Mouse (Mus musculus): ENCODE data around the gene Tcap. TPM values are rescaled to one million over a fixed set of nuclear protein-coding genes. Genes with fewer than 3 reads are reported as not detected.

The Tcap gene
- total and polyA plus RNA-seq, 3 experiments: not detected

DNA sequence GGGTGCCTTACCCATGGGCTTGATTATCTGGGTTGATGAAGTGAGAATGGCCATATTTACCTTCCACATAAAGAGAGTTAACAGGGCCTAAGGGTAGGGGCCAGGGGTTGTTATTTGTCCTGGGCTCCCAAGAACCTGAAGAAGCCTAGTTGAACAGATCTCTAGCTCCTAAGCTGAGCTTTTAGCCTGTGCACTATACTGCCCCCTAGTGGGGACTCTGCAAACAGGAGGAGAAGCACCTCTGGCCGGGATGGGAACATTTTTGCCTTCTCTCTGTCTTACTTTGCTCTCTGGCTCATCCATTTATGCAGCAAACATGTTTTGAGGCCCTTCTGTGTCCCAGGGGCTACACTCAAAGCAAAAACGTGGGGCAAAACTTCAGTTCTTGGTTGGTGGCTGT, 11.2 kb upstream of the Tcap start:
- dilution Hi-C loops (cut with MboI; ENCODE audit: extremely low pct_ligation_motif_present, extremely low pct_unique_long_range_greater_than_20kb, low sequenced_read_pairs): no loop called here
- TF ChIP-seq CTCF (conservative IDR thresholded peaks at IDR 0.05 in 1 of 2, IDR thresholded peaks at IDR 0.05 in 1 of 2; ENCODE audit: low read depth in 2 of 2, low read length in 2 of 2) (peak; percentile 96 to 99), NELFE (IDR thresholded peaks at IDR 0.05; ENCODE audit: low read depth, low read length) (peak; percentile 39; the same call in 1 of the 2 replicates), KAT2A (IDR thresholded peaks at IDR 0.05; ENCODE audit: insufficient replicate concordance, low read length) (no peak), ZC3H11A (IDR thresholded peaks at IDR 0.05; ENCODE audit: low read depth, low read length) (peak; percentile 17; the same call in 1 of the 2 replicates), MYC (IDR thresholded peaks at IDR 0.05; ENCODE audit: low read depth, low read length) (0 out of 2 replicates have a peak, but pooled peaks have one; percentile 21), RAD21 (IDR thresholded peaks at IDR 0.05; ENCODE audit: low read depth, low read length) (peak; percentile 57), RCOR1 (conservative IDR thresholded peaks at IDR 0.05; ENCODE audit: low read depth, low read length) (no peak), SMC3 (IDR thresholded peaks at IDR 0.05; ENCODE audit: low read depth, low read length) (peak; percentile 87)

DNA sequence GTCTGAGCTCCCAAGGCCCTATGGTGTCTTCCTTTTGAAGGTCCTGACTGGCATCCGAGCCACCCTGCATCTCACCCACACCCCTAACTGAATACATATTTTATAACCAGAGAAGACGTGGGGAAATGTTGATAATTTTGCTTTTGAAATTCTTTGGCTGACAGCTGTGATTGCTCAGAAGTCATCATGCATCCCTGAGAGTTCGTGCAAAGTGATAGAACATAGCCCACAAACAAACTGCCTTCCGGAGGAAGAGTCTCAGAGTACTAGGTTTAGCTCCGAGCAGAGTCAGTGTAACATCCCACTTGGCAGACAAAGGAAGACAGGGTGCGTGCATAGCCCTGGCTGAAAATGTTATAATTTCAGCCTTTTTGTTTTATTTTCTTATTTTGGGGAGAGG, 10.4 kb upstream of the Tcap start:
- in situ Hi-C loops (cut with MboI; ENCODE audit: low pct_ligation_motif_present, low pct_unique_long_range_greater_than_20kb, low sequenced_read_pairs): no loop called here

More for the DNA sequence above, 11.2 kb upstream of the Tcap start:
- DNase-seq (ENCODE audit: extremely low read depth): peak; percentile 84
- in situ Hi-C loops (cut with MboI; ENCODE audit: low pct_ligation_motif_present, low pct_unique_long_range_greater_than_20kb, low sequenced_read_pairs): no loop called here
- Histone ChIP-seq H3K4me1 (ENCODE audit: control insufficient read depth in 1 of 2, insufficient read depth in 2 of 2) (no peaks in the 10 kb centered on the region; a peak in 1 of 4 replicates), H3K9me3 (replicated peaks; ENCODE audit: low read length) (no peaks in the 10 kb centered on the region), H3K27ac (ENCODE audit: insufficient read depth, low read depth) (no peak overlapping the region), H3K36me3 (replicated peaks in 1 of 2; ENCODE audit: control insufficient read depth in 1 of 2, insufficient read depth in 1 of 2, low read length in 1 of 2) (peaks cover 31 to 72% of the 10 kb centered on the region in 2 experiments), H3K79me2 (replicated peaks; ENCODE audit: control insufficient read depth, extremely low read depth, insufficient read depth, poor library complexity, severe bottlenecking) (no peaks in the 10 kb centered on the region; the same call in 1 of the 2 replicates), H3K9ac (ENCODE audit: insufficient read depth, low read depth) (no peak overlapping the region), H3K4me2 (ENCODE audit: insufficient read depth, low read depth, poor library complexity, severe bottlenecking) (no peak overlapping the region), H3K4me3 (replicated peaks in 1 of 3; ENCODE audit: low read depth in 2 of 3, low read length in 2 of 3, poor library complexity in 1 of 3) (no peak overlapping the region), H3K27me3 (replicated peaks) (no peaks in the 10 kb centered on the region)

DNA sequence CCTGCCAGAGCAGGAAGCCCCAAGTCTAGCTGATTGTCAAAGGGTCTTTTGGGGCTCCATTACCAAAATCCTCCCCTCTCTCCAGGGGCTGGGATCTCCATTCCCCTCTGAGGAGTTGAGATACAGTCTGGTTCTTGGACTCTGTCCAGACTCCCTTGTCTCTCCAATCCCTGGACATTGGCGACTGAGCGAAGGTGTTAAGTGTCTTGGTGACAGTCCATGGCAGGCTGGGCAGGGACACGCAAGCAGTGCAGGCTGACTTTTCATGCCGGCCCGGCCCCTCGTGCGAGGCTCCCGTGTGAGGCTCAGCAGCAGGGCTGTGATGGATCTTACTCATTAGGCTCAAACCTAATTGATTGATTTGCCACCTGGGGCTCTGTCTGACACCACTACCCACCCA, 9.3 kb upstream of the Tcap start:
- no peak overlapping the region for H3K4me2 ChIP-seq (ENCODE audit: insufficient read depth, low read depth, poor library complexity, severe bottlenecking)
- TF ChIP-seq USF2 (conservative IDR thresholded peaks at IDR 0.05; ENCODE audit: low read depth, low read length): no peak
- no peak for TF ChIP-seq TCF12 (IDR thresholded peaks at IDR 0.05; ENCODE audit: low read depth, low read length)
- no peak for TF ChIP-seq E2F4 (IDR thresholded peaks at IDR 0.05; ENCODE audit: insufficient replicate concordance, low read depth, low read length)
- no peak for TF ChIP-seq NRF1 (IDR thresholded peaks at IDR 0.05; ENCODE audit: low read depth, low read length)
- no peak for TF ChIP-seq GABPA (IDR thresholded peaks at IDR 0.05; ENCODE audit: insufficient replicate concordance, low read depth, low read length)
- TF ChIP-seq HCFC1 (IDR thresholded peaks at IDR 0.05; ENCODE audit: low read depth, low read length): no peak
- H3K4me1 ChIP-seq (ENCODE audit: control insufficient read depth in 1 of 2, insufficient read depth in 2 of 2): no peaks in the 10 kb centered on the region
- in situ Hi-C loops (cut with MboI; ENCODE audit: low pct_ligation_motif_present, low pct_unique_long_range_greater_than_20kb, low sequenced_read_pairs): no loop called here
- no peak for DNase-seq (ENCODE audit: extremely low read depth)
- no peaks in the 10 kb centered on the region for H3K27me3 ChIP-seq (replicated peaks)
- H3K9ac ChIP-seq (ENCODE audit: insufficient read depth, low read depth): no peak overlapping the region
- no peaks in the 10 kb centered on the region for H3K9me3 ChIP-seq (replicated peaks; ENCODE audit: low read length)
- dilution Hi-C loops (cut with MboI; ENCODE audit: extremely low pct_ligation_motif_present, extremely low pct_unique_long_range_greater_than_20kb, low sequenced_read_pairs): no loop called here
- H3K79me2 ChIP-seq (replicated peaks; ENCODE audit: control insufficient read depth, extremely low read depth, insufficient read depth, poor library complexity, severe bottlenecking): no peaks in the 10 kb centered on the region; the same call in 1 of the 2 replicates
- peaks cover 50 to 85% of the 10 kb centered on the region in 2 experiments for H3K36me3 ChIP-seq (replicated peaks in 1 of 2; ENCODE audit: control insufficient read depth in 1 of 2, insufficient read depth in 1 of 2, low read length in 1 of 2)
- no peak overlapping the region for H3K4me3 ChIP-seq (replicated peaks in 1 of 3; ENCODE audit: low read depth in 2 of 3, low read length in 2 of 3, poor library complexity in 1 of 3)
- H3K27ac ChIP-seq (ENCODE audit: insufficient read depth, low read depth): no peak overlapping the region

More for the DNA sequence above, 10.4 kb upstream of the Tcap start:
- Histone ChIP-seq H3K79me2 (replicated peaks; ENCODE audit: control insufficient read depth, extremely low read depth, insufficient read depth, poor library complexity, severe bottlenecking) (no peaks in the 10 kb centered on the region; the same call in 1 of the 2 replicates), H3K4me2 (ENCODE audit: insufficient read depth, low read depth, poor library complexity, severe bottlenecking) (no peak overlapping the region), H3K4me1 (ENCODE audit: control insufficient read depth in 1 of 2, insufficient read depth in 2 of 2) (no peaks in the 10 kb centered on the region), H3K27ac (ENCODE audit: insufficient read depth, low read depth) (no peak overlapping the region), H3K4me3 (replicated peaks in 1 of 3; ENCODE audit: low read depth in 2 of 3, low read length in 2 of 3, poor library complexity in 1 of 3) (no peak overlapping the region), H3K36me3 (replicated peaks in 1 of 2; ENCODE audit: control insufficient read depth in 1 of 2, insufficient read depth in 1 of 2, low read length in 1 of 2) (peaks cover 40 to 75% of the 10 kb centered on the region in 2 experiments), H3K9ac (ENCODE audit: insufficient read depth, low read depth) (no peak overlapping the region), H3K27me3 (replicated peaks) (no peaks in the 10 kb centered on the region), H3K9me3 (replicated peaks; ENCODE audit: low read length) (no peaks in the 10 kb centered on the region)
- TF ChIP-seq CHD1 (IDR thresholded peaks at IDR 0.05; ENCODE audit: low read depth, low read length) (no peak), NRF1 (IDR thresholded peaks at IDR 0.05; ENCODE audit: low read depth, low read length) (no peak), ZNF384 (IDR thresholded peaks at IDR 0.05; ENCODE audit: low read depth, low read length) (no peak), USF2 (conservative IDR thresholded peaks at IDR 0.05; ENCODE audit: low read depth, low read length) (no peak), MAX (IDR thresholded peaks at IDR 0.05; ENCODE audit: low read length) (no peak), MYC (IDR thresholded peaks at IDR 0.05; ENCODE audit: low read depth, low read length) (no peak), JUND (conservative IDR thresholded peaks at IDR 0.05; ENCODE audit: low read depth, low read length) (no peak), JUN (IDR thresholded peaks at IDR 0.05; ENCODE audit: insufficient read depth, low read depth, low read length) (no peak), PAX5 (IDR thresholded peaks at IDR 0.05; ENCODE audit: low read length) (no peak), ELF1 (IDR thresholded peaks at IDR 0.05; ENCODE audit: low read depth, low read length) (no peak), USF1 (IDR thresholded peaks at IDR 0.05; ENCODE audit: low read depth, low read length) (no peak), ZC3H11A (IDR thresholded peaks at IDR 0.05; ENCODE audit: low read depth, low read length) (no peak), UBTF (IDR thresholded peaks at IDR 0.05; ENCODE audit: low read depth, low read length) (no peak), ZKSCAN1 (IDR thresholded peaks at IDR 0.05; ENCODE audit: borderline replicate concordance, low read depth, low read length) (no peak), SIN3A (IDR thresholded peaks at IDR 0.05; ENCODE audit: low read length) (no peak)
- no peak for DNase-seq (ENCODE audit: extremely low read depth)
- dilution Hi-C loops (cut with MboI; ENCODE audit: extremely low pct_ligation_motif_present, extremely low pct_unique_long_range_greater_than_20kb, low sequenced_read_pairs): no loop called here
